Mouse (Mus musculus): ENCODE measurements around the gene Gm5737.

DNA sequence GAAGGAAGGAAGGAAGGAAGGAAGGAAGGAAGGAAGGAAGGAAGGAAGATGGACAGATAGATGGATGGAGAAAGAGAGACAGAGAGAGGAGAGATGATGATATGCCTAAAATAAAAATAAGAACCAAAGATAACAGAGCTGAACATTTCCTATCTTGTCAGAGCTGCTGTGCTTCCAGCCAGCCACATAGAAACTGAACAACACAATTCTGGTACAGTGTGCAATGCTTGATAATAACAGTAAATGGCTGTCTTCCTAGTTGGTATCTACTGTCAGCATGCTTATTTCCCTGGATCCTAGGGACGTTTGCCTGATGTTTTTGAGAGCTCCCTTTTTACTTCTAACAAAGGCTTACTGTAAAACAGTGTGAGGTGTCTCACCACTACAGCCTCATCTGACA lies 40.8 kb upstream of the Gm5737 start:
- TF ChIP-seq POLR2A (IDR thresholded peaks at IDR 0.05; ENCODE audit: borderline replicate concordance, extremely low read depth, low read depth, low read length) (no peak), CTCF (IDR thresholded peaks at IDR 0.05; ENCODE audit: insufficient read depth, low read length) (no peak)

All from lung, adult 2 months (tissue).